26 mouse cellular contexts compared by ENCODE assay signal in the genomic region with DNA sequence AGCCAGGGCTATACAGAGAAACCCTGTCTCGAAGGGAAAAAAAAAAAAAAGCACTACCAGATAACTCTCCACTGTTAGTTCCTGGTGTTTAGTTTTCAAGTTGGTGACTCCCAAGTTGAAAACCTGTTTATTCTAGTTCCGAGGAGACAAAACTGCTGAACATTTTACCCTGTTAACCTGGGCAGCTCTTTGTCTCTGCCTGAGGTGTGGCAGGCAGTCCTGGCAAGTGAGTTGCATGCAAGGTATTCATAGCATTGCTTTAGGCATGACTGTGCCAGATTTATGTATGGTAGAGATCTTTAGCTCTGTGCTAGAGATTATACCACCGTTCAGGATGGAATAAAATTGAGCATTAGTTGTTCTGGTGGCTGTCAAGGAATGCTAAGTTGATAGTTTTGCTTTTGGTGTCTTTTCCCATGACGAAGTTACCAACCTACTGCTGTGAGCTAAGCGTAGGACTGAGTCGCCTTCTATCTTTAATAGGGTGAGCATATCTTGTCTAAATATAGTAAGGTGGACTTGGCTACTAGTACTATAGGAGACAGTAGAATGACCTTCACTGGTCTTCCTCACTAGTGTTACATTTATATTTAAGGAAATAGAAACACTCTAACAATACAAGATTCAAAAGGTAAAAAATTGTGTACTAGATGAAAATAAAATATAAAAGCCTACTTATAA.
DNase-seq lines count a peak whose midpoint lies in the region; ATAC-seq and TF ChIP-seq lines count a peak whose summit lies in the region.
"Had no signal": no experiment of that assay in that cellular context is flagged by ENCODE, and none has a peak within 500 bp of the region (broad histone marks: within the 10 kb centered on the region; RNA-seq: fewer than 3 reads in every experiment).

No protein-coding gene starts in this region.

- H3K9me3 ChIP-seq in ES-E14 (ENCODE audit: control insufficient read depth, insufficient read depth, low read depth, low read length): no peaks in the 10 kb centered on the region
- no peaks in the 10 kb centered on the region for H3K9me3 ChIP-seq in heart, postnatal 0 days (replicated peaks; ENCODE audit: control insufficient read depth, low read length)
- H3K9me3 ChIP-seq: embryonic facial prominence, embryonic 10.5 days; forebrain, embryonic 15.5 days; hindbrain, embryonic 10.5 days; liver, embryonic 13.5 days; midbrain, embryonic 13.5 days; neural tube, embryonic 13.5 days had no signal

- TF ChIP-seq EP300 in heart, postnatal 0 days (IDR thresholded peaks at IDR 0.05; ENCODE audit: low read depth): no peak

- no peak overlapping the region for H3K9ac ChIP-seq in ES-E14 (ENCODE audit: insufficient read depth, low read depth, low read length, poor library complexity, severe bottlenecking)
- H3K9ac ChIP-seq in heart, postnatal 0 days (replicated peaks; ENCODE audit: low read depth, low read length): no peak overlapping the region
- H3K9ac ChIP-seq: forebrain, embryonic 15.5 days; liver, embryonic 13.5 days; midbrain, embryonic 13.5 days; neural tube, embryonic 13.5 days had no signal

- intact Hi-C loops in heart, postnatal 25 days (cut with DNase I): loop anchor here (2.0 kb wide), 1 partner anchor 17 kb away; no protein-coding TSS in a partner anchor

- TF ChIP-seq CTCF in heart, postnatal 0 days (IDR thresholded peaks at IDR 0.05; ENCODE audit: low read depth): no peak

- no peak overlapping the region for H3K4me3 ChIP-seq in ES-E14 (ENCODE audit: insufficient read depth in 1 of 2, low read depth in 1 of 2, low read length in 2 of 2, poor library complexity in 1 of 2, severe bottlenecking in 1 of 2)
- no peak overlapping the region for H3K4me3 ChIP-seq in brown adipose tissue, adult 24 weeks (ENCODE audit: insufficient read depth, low read depth, low read length)
- H3K4me3 ChIP-seq in heart, postnatal 0 days (ENCODE audit: low read depth, low read length): no peak overlapping the region
- H3K4me3 ChIP-seq: embryonic facial prominence, embryonic 10.5 days; forebrain, embryonic 15.5 days; hindbrain, embryonic 10.5 days; liver, embryonic 13.5 days; midbrain, embryonic 13.5 days; neural tube, embryonic 13.5 days had no signal

- H3K4me1 ChIP-seq in ES-E14 (ENCODE audit: control insufficient read depth in 2 of 2, insufficient read depth in 2 of 2, low read length in 2 of 2, poor library complexity in 1 of 2): no peaks in the 10 kb centered on the region
- peaks cover 27% of the 10 kb centered on the region for H3K4me1 ChIP-seq in brown adipose tissue, adult 24 weeks (ENCODE audit: control insufficient read depth, insufficient read depth, insufficient read length, low read length)
- H3K4me1 ChIP-seq in heart, postnatal 0 days (ENCODE audit: control insufficient read depth, insufficient read depth): peaks cover 58% of the 10 kb centered on the region
- H3K4me1 ChIP-seq: embryonic facial prominence, embryonic 10.5 days; forebrain, embryonic 15.5 days; hindbrain, embryonic 10.5 days; midbrain, embryonic 13.5 days; neural tube, embryonic 13.5 days had no signal

- no peak overlapping the region for H3K27ac ChIP-seq in ES-E14 (ENCODE audit: insufficient read depth, low read depth, low read length, poor library complexity, severe bottlenecking)
- 0 out of 2 replicates have a peak overlapping the region, but pooled peaks have one; percentile 4 for H3K27ac ChIP-seq in brown adipose tissue, adult 24 weeks (replicated peaks; ENCODE audit: low read depth, low read length)
- H3K27ac ChIP-seq in heart, postnatal 0 days (ENCODE audit: low read depth): peak overlapping the region; percentile 83
- H3K27ac ChIP-seq: embryonic facial prominence, embryonic 10.5 days; forebrain, embryonic 15.5 days; hindbrain, embryonic 10.5 days; liver, embryonic 13.5 days; midbrain, embryonic 13.5 days; neural tube, embryonic 13.5 days had no signal

- ATAC-seq in heart, postnatal 0 days (ENCODE audit: insufficient read depth, low read depth): peak; percentile 86
- ATAC-seq: forebrain, embryonic 15.5 days; hindbrain, embryonic 16.5 days; intestine, embryonic 16.5 days; midbrain, embryonic 13.5 days had no signal

- in situ Hi-C loops in ES-E14 (cut with MboI; ENCODE audit: low sequenced_read_pairs in 2 of 2, unreplicated experiment in 2 of 2): no loop called here

- H3K27me3 ChIP-seq in heart, postnatal 0 days (ENCODE audit: control insufficient read depth, insufficient read depth, low read length): no peaks in the 10 kb centered on the region
- H3K27me3 ChIP-seq: CH12.LX; forebrain, embryonic 15.5 days; liver, embryonic 13.5 days; midbrain, embryonic 13.5 days; neural tube, embryonic 13.5 days had no signal

- peak overlapping the region; percentile 2 for H3K4me2 ChIP-seq in heart, postnatal 0 days (ENCODE audit: low read depth, low read length)
- H3K4me2 ChIP-seq: forebrain, embryonic 15.5 days; liver, embryonic 13.5 days; midbrain, embryonic 13.5 days; neural tube, embryonic 13.5 days had no signal

- peak; percentile 32 to 48 for DNase-seq in heart, adult 9 months (ENCODE audit: low spot score in 2 of 2)
- no peak for DNase-seq in heart, postnatal 25 days (ENCODE audit: low spot score)
- peak; percentile 6 for DNase-seq in ES-E14 (ENCODE audit: low read depth, low spot score)
- peak; percentile 88 for DNase-seq in heart, postnatal 0 days (ENCODE audit: low spot score)
- no peak for DNase-seq in frontal cortex, postnatal 25 days (ENCODE audit: low spot score in 2 of 2)
- DNase-seq in retina, postnatal 1 day: no peak
- DNase-seq: adrenal gland, postnatal 36 days; B cell, adult 2 months; cerebellum, adult 11-12 months; cerebellum, postnatal 10 days; gastrocnemius, postnatal 36 days; kidney, postnatal 36 days; liver, embryonic 13.5 days; lung, adult 2 months; lung, postnatal 14 days; thymus, adult 18-20 months; thymus, postnatal 36 days had no signal

- no peaks in the 10 kb centered on the region for H3K36me3 ChIP-seq in ES-E14 (ENCODE audit: control insufficient read depth, insufficient read depth, low read length, poor library complexity, severe bottlenecking)
- H3K36me3 ChIP-seq in heart, postnatal 0 days (replicated peaks; ENCODE audit: control insufficient read depth, insufficient read depth, low read length): no peaks in the 10 kb centered on the region
- H3K36me3 ChIP-seq: embryonic facial prominence, embryonic 10.5 days; forebrain, embryonic 15.5 days; hindbrain, embryonic 10.5 days; liver, embryonic 13.5 days; midbrain, embryonic 13.5 days; neural tube, embryonic 13.5 days had no signal

- WGBS in heart, postnatal 0 days: 32% methylated on average over 6 of the region's 6 CpGs

TF ChIP-seq in ES-E14, 5 proteins besides CTCF, POLR2A, EP300 and RAD21:
- no peak for TF ChIP-seq ZC3H11A (IDR thresholded peaks at IDR 0.05; ENCODE audit: borderline replicate concordance, low read depth, low read length)
- TF ChIP-seq MAFK (IDR thresholded peaks at IDR 0.05; ENCODE audit: insufficient read depth, low read depth, low read length): no peak
- TF ChIP-seq HCFC1 (IDR thresholded peaks at IDR 0.05; ENCODE audit: borderline replicate concordance, insufficient read depth, low read length): no peak
- TF ChIP-seq CHD2 (IDR thresholded peaks at IDR 0.05; ENCODE audit: low read depth, low read length): no peak
- no peak for TF ChIP-seq ZNF384 (IDR thresholded peaks at IDR 0.05; ENCODE audit: low read depth, low read length)

Comparison
In these comparisons a context has a peak if more than half of its experiments do, and no peak if none do; other contexts are left out.
1. DNase-seq: peak in heart, adult 9 months (2 of 2), ES-E14 (single experiment) and heart, postnatal 0 days (single experiment); none in heart, postnatal 25 days (single experiment), frontal cortex, postnatal 25 days (0 of 2) and retina, postnatal 1 day (single experiment).